Mouse (Mus musculus) C2C12 (cell line): ENCODE measurements around the gene Foxi3. TPM values are rescaled to one million over a fixed set of nuclear protein-coding genes. Genes with fewer than 3 reads are reported as not detected.

Experiments
- H3K27me3 ChIP-seq: one replicate; pipeline ENCODE4 v1.6.1; 2011; ENCODE audit not compliant: control insufficient read depth, insufficient read depth, insufficient read length
- H3K36me3 ChIP-seq: one replicate; pipeline ENCODE4 v1.6.1; 2011; ENCODE audit not compliant: control insufficient read depth, insufficient read depth
- H3K4me3 ChIP-seq: one replicate; pipeline ENCODE4 v1.5.1; 2011; ENCODE audit warnings: mild to moderate bottlenecking, control low read depth; ENCODE audit not compliant: poor library complexity, insufficient read depth, severe bottlenecking
- H3K79me2 ChIP-seq: one replicate; pipeline ENCODE4 v1.6.1; 2011; ENCODE audit not compliant: control insufficient read depth, insufficient read depth
- H3K79me3 ChIP-seq: one replicate; pipeline ENCODE4 v1.6.1; 2011; ENCODE audit warnings: low read depth, control low read depth
- H3ac ChIP-seq: one replicate; pipeline ENCODE3; 2011; ENCODE audit warnings: low read depth; ENCODE audit not compliant: control insufficient read depth, insufficient read length
- CEBPB ChIP-seq: IDR thresholded peaks from one replicate; pipeline ENCODE4 v1.6.1; 2011; ENCODE audit warnings: low read depth, mild to moderate bottlenecking, control low read depth, moderate library complexity
- CTCF ChIP-seq: IDR thresholded peaks from one replicate; pipeline ENCODE4 v1.5.1; 2011; ENCODE audit not compliant: control insufficient read depth, insufficient read depth, insufficient read length
- FOSL1 ChIP-seq: IDR thresholded peaks from one replicate; pipeline ENCODE4 v1.8.0; 2011; ENCODE audit warnings: mild to moderate bottlenecking, low read length; ENCODE audit not compliant: poor library complexity, insufficient read depth, severe bottlenecking
- MAX ChIP-seq: IDR thresholded peaks from one replicate; pipeline ENCODE4 v1.6.1; 2011; ENCODE audit warnings: mild to moderate bottlenecking, control low read depth
- MYOD1 ChIP-seq: IDR thresholded peaks from one replicate; pipeline ENCODE4 v1.6.1; 2011; ENCODE audit warnings: low read depth; ENCODE audit not compliant: control insufficient read depth, insufficient read length
- MYOG ChIP-seq: IDR thresholded peaks from one replicate; pipeline ENCODE4 v1.6.1; 2011; ENCODE audit not compliant: control insufficient read depth, insufficient read length; ENCODE audit errors: extremely low read depth
- USF1 ChIP-seq: IDR thresholded peaks from one replicate; pipeline ENCODE4 v1.6.1; 2011; ENCODE audit warnings: low read depth, mild to moderate bottlenecking, control low read depth, moderate library complexity
- polyA plus RNA-seq: library from polyadenylated mRNA; unstranded; fragments of >200 nt; fragmentation: generic; extraction: Trizol; gene quantifications from one replicate; pipeline ENCODE4 v1.2.1, GENCODE M21; 2012; ENCODE audit warnings: missing spikeins

Foxi3 gene
- polyA plus RNA-seq, 1 experiment, result not detected

DNA sequence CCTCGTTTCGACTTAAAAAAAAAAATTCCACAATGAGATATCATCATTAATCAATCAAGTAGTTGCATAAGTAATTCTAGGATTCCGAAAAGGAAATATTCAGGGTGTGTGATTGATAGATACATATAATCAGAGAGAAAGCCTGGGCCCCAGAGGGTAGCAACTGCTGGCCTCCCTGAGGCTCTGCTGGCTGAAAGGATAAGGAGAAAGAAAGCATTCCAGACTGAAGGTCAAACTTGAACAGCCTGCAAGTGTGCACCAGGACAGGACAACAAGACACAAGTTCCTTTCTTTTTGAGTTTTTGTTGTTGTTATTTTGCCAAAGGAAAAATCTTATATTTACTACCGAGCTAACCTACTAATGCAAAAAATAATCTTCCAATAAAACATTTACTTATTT, 12.0 kb downstream of the Foxi3 start:
- H3K79me3 ChIP-seq, result no peaks in the 10 kb centered on the region

GRCm38 (mm10) chr6:70973066-70973465, 16.7 kb downstream of the Foxi3 start:
- H3K79me3 ChIP-seq, result no peaks in the 10 kb centered on the region
- TF ChIP-seq MYOD1 (no peak), USF1 (no peak), MYOG (no peak), CTCF (no peak), FOSL1 (no peak), CEBPB (no peak), MAX (no peak)
- no peak overlapping the region for H3ac ChIP-seq
- no peaks in the 10 kb centered on the region for H3K36me3 ChIP-seq
- H3K79me2 ChIP-seq, result no peaks in the 10 kb centered on the region
- H3K27me3 ChIP-seq, result no peaks in the 10 kb centered on the region
- no peak overlapping the region for H3K4me3 ChIP-seq

More for the DNA sequence above, 12.0 kb downstream of the Foxi3 start:
- TF ChIP-seq CEBPB (no peak), MAX (no peak), USF1 (no peak), FOSL1 (no peak), CTCF (no peak), MYOD1 (no peak)
- Histone ChIP-seq H3K27me3 (peaks cover 9% of the 10 kb centered on the region), H3K4me3 (no peak overlapping the region), H3K79me2 (no peaks in the 10 kb centered on the region), H3K36me3 (no peaks in the 10 kb centered on the region), H3ac (no peak overlapping the region)

- TF ChIP-seq MAX, result no peak
- no peak for TF ChIP-seq MYOG
- TF ChIP-seq CEBPB, result no peak
- no peak for TF ChIP-seq MYOD1
- no peak for TF ChIP-seq FOSL1
- TF ChIP-seq USF1, result no peak
- Histone ChIP-seq H3K36me3 (no peaks in the 10 kb centered on the region), H3K79me3 (no peaks in the 10 kb centered on the region), H3K27me3 (no peaks in the 10 kb centered on the region), H3K4me3 (no peak overlapping the region), H3K79me2 (no peaks in the 10 kb centered on the region), H3ac (no peak overlapping the region)
Measured at GRCm38 (mm10) chr6:70981036-70981435, 24.7 kb downstream of the Foxi3 start.

DNA sequence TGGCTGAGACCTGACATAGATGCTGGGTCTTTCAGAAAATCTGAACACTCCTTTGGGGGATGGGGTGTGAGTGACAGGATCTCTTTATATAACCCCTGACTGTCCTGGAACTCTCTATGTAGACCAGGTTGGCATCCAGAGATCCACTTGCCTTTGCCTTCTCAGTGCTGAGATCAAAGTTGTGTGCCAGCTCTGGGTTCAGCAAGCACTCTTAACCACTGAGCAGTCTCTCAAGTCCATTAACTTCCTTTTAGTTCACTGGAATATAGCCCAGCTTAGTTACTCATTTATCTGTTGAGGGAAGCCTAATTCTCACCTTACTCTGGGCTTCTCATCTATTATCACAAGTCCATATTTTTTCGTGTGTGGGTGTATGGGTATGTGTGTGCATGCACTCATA, 26.1 kb downstream of the Foxi3 start:
- Histone ChIP-seq H3K36me3 (no peaks in the 10 kb centered on the region), H3K4me3 (no peak overlapping the region), H3ac (no peak overlapping the region), H3K27me3 (no peaks in the 10 kb centered on the region), H3K79me2 (no peaks in the 10 kb centered on the region), H3K79me3 (no peaks in the 10 kb centered on the region)
- TF ChIP-seq USF1, result no peak

DNA sequence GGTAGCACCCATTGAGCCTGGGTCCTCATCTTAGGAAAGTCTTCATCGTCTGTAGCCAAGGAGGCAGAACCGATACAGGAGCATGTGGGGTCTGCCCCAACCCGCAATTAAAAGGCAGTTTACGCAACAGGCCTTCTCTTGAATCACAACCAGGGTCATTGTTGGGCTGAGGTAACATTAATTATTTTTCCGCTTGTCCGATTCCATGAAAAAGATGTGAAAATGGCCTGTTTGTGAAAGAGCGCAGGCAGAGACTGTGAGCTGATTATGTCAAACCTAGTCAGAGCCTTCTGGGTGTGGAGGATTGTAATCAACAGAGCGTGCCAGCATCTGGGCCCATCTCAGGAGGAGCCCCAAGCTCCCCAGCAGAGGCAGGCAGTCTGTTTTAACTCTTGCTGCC, 30.4 kb downstream of the Foxi3 start:
- TF ChIP-seq MYOG (no peak), FOSL1 (no peak), CEBPB (no peak), CTCF (no peak), USF1 (no peak), MAX (no peak), MYOD1 (no peak)
- H3ac ChIP-seq, result no peak overlapping the region
- no peaks in the 10 kb centered on the region for H3K79me3 ChIP-seq
- no peaks in the 10 kb centered on the region for H3K79me2 ChIP-seq
- no peak overlapping the region for H3K4me3 ChIP-seq
- H3K36me3 ChIP-seq, result no peaks in the 10 kb centered on the region
- H3K27me3 ChIP-seq, result no peaks in the 10 kb centered on the region

- Histone ChIP-seq H3K36me3 (no peaks in the 10 kb centered on the region), H3K79me2 (no peaks in the 10 kb centered on the region), H3K4me3 (no peak overlapping the region), H3K79me3 (no peaks in the 10 kb centered on the region), H3K27me3 (no peaks in the 10 kb centered on the region), H3ac (no peak overlapping the region)
- TF ChIP-seq USF1 (no peak), MAX (no peak), MYOD1 (no peak)
Measured at GRCm38 (mm10) chr6:70996123-70996723, 39.9 kb downstream of the Foxi3 start.
